Comparison of ENCODE assay signal across 28 mouse cellular contexts in genomic region chr12:110875351-110875750, GRCm38 (mm10). TPM values are rescaled to one million over a fixed set of nuclear protein-coding genes. Genes with fewer than 3 reads are reported as not detected.
"Had no signal": no experiment of that assay in that cellular context is flagged by ENCODE, and none has a peak within 500 bp of the region (broad histone marks: within the 10 kb centered on the region; RNA-seq: fewer than 3 reads in every experiment).

No protein-coding gene starts in this region.

- H3K4me1 ChIP-seq: limb, embryonic 10.5 days; limb, embryonic 12.5 days; limb, embryonic 13.5 days; limb, embryonic 15.5 days; lung, embryonic 15.5 days; midbrain, embryonic 10.5 days; midbrain, embryonic 12.5 days; midbrain, embryonic 13.5 days; midbrain, embryonic 15.5 days; neural tube, embryonic 12.5 days had no signal

- H3K9ac ChIP-seq: limb, embryonic 12.5 days; limb, embryonic 13.5 days; limb, embryonic 15.5 days; liver, embryonic 12.5 days; liver, embryonic 13.5 days; liver, embryonic 14.5 days; liver, embryonic 15.5 days; liver, postnatal 0 days; lung, embryonic 14.5 days; lung, embryonic 15.5 days; midbrain, embryonic 12.5 days; midbrain, embryonic 13.5 days; midbrain, embryonic 15.5 days; neural tube, embryonic 12.5 days had no signal

- H3K4me3 ChIP-seq: limb, embryonic 10.5 days; limb, embryonic 12.5 days; limb, embryonic 13.5 days; limb, embryonic 15.5 days; liver, embryonic 12.5 days; liver, embryonic 13.5 days; liver, embryonic 15.5 days; lung, embryonic 15.5 days; midbrain, embryonic 10.5 days; midbrain, embryonic 12.5 days; midbrain, embryonic 13.5 days; midbrain, embryonic 15.5 days; myocyte; neural tube, embryonic 12.5 days had no signal

- DNase-seq: left cerebral cortex, postnatal 4 days; liver, embryonic 13.5 days; liver, postnatal 0 days; lung, adult 18-20 months; lung, adult 2 months; lung, embryonic 14.5 days; lung, postnatal 10 days; lung, postnatal 14 days; lung, postnatal 36 days; lung, postnatal 4 days; midbrain, embryonic 14.5 days had no signal

- H3K27me3 ChIP-seq: limb, embryonic 12.5 days; limb, embryonic 13.5 days; limb, embryonic 15.5 days; liver, embryonic 12.5 days; liver, embryonic 13.5 days; liver, embryonic 15.5 days; lung, embryonic 15.5 days; megakaryocyte, embryonic 14.5 days; midbrain, embryonic 12.5 days; midbrain, embryonic 13.5 days; midbrain, embryonic 15.5 days; neural tube, embryonic 12.5 days had no signal

- H3K27ac ChIP-seq: limb, embryonic 10.5 days; limb, embryonic 12.5 days; limb, embryonic 13.5 days; limb, embryonic 15.5 days; liver, embryonic 12.5 days; liver, embryonic 13.5 days; liver, embryonic 14.5 days; liver, embryonic 15.5 days; lung, embryonic 15.5 days; macrophage; midbrain, embryonic 10.5 days; midbrain, embryonic 12.5 days; midbrain, embryonic 13.5 days; midbrain, embryonic 15.5 days; neural tube, embryonic 12.5 days had no signal

RNA-seq across cellular contexts. Expression of gene Mok, which starts 34.6 kb away (rescaled TPM):
- total RNA-seq: monocyte, adult 5-6 weeks had no signal
